Mouse (Mus musculus) megakaryocyte, embryonic 14.5 days (primary cell): ENCODE measurements around the gene Sh2b2.

Experiments used
- FLI1 ChIP-seq: IDR thresholded peaks from 2 replicates; pipeline ENCODE4 v1.6.1; 2012; ENCODE audit warnings: low read length, inconsistent platforms, mixed read lengths
- GATA1 ChIP-seq: IDR thresholded peaks from 3 replicates; pipeline ENCODE4 v1.6.1; 2012; ENCODE audit warnings: mixed read lengths, low read length, inconsistent platforms, borderline replicate concordance

DNA sequence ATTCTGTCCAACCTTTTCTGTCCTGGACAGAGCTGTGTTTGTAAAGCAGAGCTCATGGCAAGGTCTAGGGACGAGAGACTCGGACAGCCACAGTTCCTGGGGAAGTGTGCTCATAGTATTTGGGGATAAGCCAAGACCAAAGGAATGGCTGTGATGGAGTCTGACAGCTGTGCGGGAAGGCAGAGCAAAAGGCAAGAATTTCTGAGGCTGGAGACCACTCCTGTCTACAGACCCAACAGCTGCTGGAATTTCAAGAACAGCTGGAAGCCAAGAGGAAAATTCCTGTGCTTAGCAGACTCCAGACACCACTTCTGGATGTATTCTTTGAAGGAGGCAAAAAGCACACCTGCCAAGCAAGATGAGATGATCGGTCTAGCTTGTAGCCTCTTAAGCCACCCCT lies 23.6 kb upstream of the Sh2b2 start:
- no peak for TF ChIP-seq GATA1
- TF ChIP-seq FLI1, result no peak
